Mouse (Mus musculus) kidney, postnatal 14 days (tissue): ENCODE data around the gene Etnk2.
"Not testable (repeated sequence)": the region's sequence is repeated elsewhere in the genome, so short reads cannot be mapped to it uniquely, and the experiment has no call there.

Experiments
- DNase-seq: peaks from one replicate; pipeline ENCODE4 v3.0.0; 2022; ENCODE audit warnings: mixed read lengths

Gene Etnk2

DNA sequence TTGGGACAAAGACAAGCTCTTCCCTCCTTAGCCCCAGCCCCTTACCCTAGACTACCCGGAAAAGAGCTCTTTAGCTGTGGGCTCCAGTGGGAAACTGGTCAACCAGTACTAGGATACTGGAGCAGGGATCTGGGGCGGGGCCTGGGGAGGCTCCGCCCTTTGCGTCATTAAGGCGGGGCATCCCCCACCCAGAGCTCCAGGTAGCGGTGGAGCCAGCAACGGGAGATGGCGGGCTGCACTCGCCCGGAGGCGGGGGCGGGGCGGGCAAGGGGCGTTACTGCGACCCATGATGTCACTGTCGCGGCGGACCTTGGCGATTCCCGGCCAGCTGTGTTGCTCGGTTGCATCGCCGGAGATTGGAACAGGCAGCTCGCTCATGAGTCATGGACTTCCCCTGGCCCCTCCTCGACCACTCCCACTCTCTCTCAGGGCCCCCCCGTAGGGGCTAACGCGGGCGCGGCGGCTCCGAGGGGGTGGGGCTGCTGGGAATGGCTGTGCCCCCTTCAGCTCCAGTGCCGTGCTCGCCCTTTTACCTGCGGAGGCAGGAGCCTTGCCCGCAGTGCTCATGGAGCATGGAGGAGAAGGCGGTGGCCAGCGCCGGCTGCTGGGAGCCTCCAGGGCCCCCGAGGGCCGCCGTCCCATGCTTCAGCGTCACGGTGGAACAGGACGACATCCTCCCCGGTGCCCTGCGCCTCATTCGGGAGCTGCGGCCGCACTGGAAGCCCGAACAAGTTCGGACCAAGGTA is at the start of gene Etnk2:
Etnk2 (plus strand) TSS at position 297 of the 746 bp plus-strand sequence.
- peak; percentile 91 for DNase-seq

- peak; percentile 68 for DNase-seq
These were observed 49.0 kb upstream of the Etnk2 start for GRCm38 (mm10) chr1:133314364-133314763.

GRCm38 (mm10) chr1:133315775-133316174 is 47.6 kb upstream of the Etnk2 start:
- DNase-seq: no peak

- no peak for DNase-seq
These were observed 46.8 kb upstream of the Etnk2 start for GRCm38 (mm10) chr1:133316577-133316976.

DNA sequence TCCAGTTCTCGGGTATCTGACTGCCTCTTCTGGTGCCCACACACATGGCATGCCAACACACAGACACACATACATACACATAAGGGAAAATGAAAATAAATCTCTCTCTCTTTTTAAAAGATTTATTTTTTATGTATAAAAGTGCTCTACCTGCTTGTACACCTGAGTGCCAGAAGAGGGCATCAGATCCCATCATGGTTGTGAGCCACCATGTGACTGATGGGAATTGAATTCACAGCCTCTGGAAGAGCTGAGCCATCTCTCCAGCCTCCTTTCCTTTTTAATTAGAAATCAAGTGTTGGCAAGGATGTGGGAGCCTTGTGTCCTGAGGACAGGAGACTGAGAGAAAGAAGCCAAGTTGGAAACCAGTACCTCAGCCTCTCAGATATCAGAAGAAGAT is 46.2 kb upstream of the Etnk2 start:
- no peak for DNase-seq

GRCm38 (mm10) chr1:133321267-133321925 is 42.0 kb upstream of the Etnk2 start, which contains the start of gene Kiss1:
Kiss1 (plus strand) TSS chr1:133321875.
- no peak for DNase-seq

DNA sequence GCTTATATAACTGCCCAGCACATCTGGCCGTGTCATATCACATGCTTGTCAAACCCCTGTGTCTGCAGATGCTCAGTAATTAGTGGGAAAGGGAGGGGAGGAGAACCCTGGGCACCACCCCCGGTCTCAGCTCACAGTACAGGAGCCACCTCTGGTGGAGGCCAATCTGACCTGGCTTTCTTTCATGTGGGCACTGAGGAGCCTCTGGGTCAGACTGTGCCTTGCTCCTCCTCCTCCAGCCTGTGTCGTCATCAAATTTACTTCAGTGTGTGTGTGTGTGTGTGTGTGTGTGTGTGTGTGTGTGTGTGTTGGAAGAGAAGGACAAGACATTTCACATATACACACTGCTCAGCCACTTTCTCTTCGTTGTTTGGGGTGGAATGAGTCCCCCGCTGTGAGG is 40.0 kb upstream of the Etnk2 start:
- DNase-seq: no peak

GRCm38 (mm10) chr1:133325951-133326350 is 37.4 kb upstream of the Etnk2 start:
- DNase-seq: no peak

- DNase-seq: no peak
These were observed 36.3 kb upstream of the Etnk2 start for GRCm38 (mm10) chr1:133327094-133327493.

DNA sequence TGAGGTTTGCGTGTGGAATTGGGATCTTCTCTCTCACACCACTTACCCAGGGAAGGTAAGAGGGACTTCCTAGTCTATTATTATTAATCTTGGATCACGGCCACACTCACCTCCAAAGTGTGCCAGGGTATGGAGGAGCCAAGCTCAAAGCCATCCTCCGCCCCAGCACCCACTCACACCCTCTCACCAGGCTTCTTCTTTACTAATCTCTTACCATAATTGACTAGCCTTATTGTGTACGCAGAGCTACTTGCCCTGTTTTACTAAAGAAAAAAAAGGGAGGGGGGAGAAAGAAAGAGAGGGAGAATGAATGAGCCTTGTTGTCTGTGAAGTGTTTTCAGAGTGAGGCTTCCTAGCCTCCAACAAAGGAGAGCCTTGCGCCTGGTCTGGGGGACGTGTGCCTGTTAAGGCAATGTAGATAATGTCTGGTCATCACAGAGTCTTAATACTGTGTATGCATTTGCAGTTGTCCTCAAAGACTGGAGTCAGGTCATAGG is 35.0 kb upstream of the Etnk2 start:
- DNase-seq: no peak

DNA sequence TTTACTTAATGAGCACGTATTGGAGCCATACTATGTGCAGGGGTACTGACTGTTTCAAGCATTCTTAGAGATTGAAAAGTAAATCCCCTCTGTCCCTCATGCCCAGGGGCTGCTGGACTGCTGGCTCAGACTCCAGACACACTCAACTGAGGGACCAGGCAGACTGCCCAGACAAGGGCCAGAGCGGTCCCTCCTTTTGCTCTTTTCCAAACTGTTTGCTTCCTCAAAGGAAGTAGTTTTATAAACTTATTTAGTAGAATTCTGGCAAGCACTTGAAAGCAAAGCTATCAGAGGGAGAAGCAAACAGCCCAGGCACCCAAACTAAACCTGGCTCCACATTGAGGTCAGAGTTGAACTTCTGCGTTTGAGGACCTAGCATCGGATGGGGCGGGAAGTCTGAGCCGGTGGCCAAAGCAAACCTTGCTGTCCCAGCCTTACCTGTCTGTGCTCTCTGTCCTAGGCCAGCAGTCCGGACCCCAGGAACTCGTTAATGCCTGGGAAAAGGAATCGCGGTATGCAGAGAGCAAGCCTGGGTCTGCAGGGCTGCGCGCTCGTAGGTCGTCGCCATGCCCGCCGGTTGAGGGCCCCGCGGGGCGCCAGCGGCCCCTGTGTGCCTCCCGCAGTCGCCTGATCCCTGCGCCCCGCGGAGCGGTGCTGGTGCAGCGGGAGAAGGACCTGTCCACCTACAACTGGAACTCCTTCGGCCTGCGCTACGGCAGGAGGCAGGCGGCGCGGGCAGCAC is 34.3 kb upstream of the Etnk2 start:
- peak; percentile 33 for DNase-seq

DNA sequence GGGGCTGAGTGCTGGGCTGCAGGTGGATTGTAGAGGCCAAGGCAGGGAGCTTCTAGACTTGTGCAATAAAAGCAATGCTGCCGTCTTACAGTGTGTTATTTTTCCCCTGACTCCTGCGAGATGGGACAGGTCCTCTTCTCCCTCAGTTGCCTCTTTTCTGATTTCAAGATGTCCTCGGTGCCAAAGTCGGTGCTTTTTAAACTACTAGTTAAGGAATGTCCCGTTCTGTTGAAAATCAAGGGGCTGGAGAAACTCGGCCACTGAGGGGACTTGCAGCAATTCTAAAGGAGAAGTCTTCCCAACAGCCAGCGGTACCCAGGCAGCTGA is 33.8 kb upstream of the Etnk2 start:
- DNase-seq: no peak

DNA sequence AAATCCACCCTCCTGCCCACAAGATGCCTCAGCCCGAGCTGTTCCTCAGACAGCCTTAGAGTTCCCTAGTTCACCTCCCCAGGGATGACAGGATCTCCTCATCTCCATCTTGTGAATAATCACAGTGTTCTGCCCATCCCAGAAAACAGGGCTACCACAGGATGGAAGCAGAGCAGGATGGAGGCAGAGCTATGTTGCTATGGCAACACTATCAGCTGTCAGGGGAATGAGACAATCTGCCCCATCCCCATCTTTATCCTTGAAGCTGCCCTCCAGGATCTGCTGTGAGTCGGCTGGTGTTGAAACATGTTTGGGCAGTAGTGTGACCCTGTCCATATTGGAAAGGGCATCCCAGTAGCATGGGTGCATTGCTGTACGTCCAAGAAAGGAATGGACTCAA is 32.2 kb upstream of the Etnk2 start:
- DNase-seq: no peak

DNA sequence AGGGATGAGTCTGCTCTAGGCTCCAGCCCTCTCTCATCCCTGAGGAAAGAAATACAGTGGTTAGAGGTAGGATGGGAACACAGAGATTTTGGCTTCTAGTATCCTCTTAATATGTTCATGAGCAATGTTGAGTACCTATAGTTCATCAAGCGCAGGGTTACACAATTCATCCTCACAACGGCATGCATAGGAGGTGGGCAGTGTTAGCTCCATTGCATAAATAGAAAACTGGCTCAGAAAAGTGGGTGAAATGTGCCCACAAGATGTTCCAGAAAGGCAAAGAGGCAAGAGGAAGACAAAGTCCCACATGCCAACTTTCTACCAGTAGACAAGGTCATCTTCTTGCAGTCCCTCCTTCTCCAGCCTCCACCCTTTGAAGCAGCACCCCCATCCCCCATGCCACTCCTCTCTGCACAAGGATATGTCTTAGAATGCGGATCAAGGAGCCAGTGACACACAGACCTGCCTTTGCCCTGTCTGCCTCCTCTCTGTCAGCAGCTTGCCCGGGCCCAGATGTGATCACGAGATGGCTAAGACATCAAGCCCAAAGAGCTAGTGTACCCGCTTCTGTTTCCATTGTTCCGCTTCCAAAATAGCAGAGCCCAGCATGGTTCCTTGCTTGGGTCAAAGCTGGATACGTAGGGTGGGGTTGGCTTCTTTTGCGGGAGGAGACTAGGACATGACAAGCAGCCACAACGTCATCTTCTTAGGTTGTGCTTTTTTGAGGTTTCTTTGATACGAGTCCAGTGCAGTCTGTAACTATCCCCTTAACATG is 30.5 kb upstream of the Etnk2 start:
- no peak for DNase-seq

DNA sequence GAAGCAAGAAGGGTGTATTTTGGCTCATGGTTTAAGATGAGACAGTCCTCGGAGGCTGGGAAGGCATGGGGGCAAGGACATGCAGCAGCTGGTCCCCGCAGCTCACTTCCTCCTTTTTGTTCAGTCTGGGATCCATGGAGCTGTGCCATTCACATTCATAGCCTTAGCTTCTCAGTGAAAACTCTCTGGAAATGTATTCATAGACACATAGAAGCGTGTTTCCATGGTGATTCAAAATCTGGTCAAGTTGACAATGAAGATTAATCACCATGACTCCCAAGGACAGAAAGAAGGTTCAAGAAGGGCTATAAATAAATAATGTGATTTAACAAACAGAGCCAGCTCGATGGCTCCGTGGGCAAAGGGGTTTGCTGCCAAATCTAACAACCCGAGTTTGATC is 29.4 kb upstream of the Etnk2 start:
- no peak for DNase-seq

DNA sequence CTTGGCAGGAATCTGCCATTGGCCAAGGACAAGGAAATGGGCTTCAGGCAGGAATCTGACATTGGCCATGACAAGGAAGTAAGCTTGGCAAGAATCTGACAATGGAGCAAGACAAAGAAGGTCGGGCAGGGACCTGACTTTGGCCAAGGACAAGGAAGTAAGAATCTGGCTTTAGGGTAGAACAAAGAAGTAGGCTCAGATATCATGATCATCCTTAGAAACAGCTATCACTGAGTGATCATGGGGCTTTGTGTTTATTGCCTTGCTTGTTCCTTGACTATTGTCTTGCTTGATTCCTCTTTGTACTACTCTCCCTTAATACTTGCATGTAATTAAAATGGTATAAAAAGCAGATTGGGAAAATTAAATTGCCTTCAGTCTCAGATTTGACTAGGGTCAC is 23.0 kb upstream of the Etnk2 start:
- not testable (repeated sequence) for DNase-seq

- no peak for DNase-seq
These were observed 19.0 kb upstream of the Etnk2 start for GRCm38 (mm10) chr1:133344357-133344756.

DNA sequence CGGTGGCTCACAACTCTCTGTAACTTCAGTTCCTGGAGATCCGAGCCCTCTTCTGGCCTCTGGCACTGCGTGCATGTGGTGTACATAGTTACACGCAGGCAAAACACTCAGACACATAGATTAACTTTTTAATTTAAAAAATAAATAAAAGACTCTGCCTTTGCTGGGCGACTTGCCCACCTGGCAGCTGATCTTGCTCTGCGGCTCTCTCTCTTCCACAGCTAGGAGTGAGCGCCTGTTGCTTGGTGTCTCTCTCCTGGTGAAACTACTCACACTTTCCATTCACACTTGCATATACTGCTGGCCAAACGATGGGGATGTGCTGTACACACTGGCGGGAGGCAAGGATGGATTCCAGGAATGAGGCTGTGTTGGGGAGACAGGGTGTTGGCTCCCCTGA is 16.8 kb upstream of the Etnk2 start:
- no peak for DNase-seq

DNA sequence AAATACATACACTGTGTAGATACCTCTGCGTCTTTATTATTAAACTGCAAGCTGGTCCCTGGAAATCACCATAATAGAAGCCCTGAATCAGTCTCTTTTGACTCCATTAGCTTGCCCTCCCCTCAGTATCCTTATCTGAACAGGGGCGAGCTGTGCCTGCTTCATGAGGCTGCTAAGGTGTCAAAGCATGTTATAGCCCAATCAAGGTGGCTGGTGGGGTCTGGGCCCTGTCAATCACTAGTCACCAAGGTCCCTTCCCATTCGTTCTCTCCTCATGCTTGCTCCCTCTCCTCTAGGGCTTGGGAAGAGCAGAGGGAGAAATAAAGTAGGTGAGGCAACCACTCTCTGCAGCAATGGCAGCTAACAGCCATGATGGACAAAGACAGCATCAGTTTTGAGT is 16.1 kb upstream of the Etnk2 start:
- no peak for DNase-seq

DNA sequence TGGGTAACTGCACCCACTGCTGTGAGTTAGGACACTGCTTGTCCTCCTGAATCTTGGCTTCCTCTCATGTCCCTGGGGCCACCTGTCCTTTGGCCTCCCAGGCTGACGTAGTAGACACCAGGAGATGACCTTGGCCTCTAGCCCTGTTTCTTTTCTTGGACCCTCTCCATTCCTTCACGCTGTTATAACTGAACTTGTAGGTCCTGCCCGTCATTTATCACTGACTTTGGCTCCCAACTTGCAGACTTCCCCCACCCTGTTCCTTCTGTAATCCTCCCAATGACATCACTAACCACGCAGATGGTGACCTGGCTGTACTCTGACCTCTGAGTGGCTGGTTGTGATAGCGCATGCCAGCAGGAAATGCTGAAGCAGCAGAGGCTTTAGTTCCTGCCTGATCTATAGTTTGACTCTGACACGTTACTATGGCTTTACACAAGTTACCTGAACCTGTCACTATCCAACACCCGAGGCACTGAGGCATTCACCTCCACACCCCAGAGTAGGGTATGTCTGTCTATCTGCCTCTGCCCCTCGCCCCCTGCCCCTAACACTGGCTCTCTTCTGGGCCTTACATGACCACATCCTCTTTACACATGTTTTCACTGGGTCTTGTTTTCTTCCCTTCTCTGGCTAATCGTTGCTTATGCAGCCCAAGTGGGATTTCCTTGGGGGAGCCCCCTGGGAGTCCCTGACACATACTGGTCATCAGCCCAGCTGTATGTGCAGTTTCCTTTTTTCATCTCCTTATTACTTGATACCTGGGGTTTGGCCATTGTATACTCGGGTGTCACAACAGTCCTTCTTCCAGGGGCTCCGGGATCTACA is 15.5 kb upstream of the Etnk2 start:
- DNase-seq: peak; percentile 72

- DNase-seq: no peak
These were observed 13.2 kb upstream of the Etnk2 start, which contains the start of gene Ren1 for GRCm38 (mm10) chr1:133350210-133350609. Ren1 (plus strand) TSS chr1:133350510.

GRCm38 (mm10) chr1:133351762-133352161 is 11.6 kb upstream of the Etnk2 start:
- no peak for DNase-seq
